Mouse (Mus musculus) neural tube, embryonic 13.5 days (tissue): ENCODE measurements around the gene Fundc1. TPM values are rescaled to one million over a fixed set of nuclear protein-coding genes. Genes with fewer than 3 reads are reported as not detected.
"Not testable (repeated sequence)": the region's sequence is repeated elsewhere in the genome, so short reads cannot be mapped to it uniquely, and the experiment has no call there.

Experiments used
- ATAC-seq: fragments of 200-750 bp; cut with Nextera tagmentation; 2 replicates; pipeline ENCODE4 v1.8.0; 2017; ENCODE audit warnings: low read depth, mild to moderate bottlenecking, moderate TSS enrichment, moderate library complexity
- H3K27ac ChIP-seq: fragments of 300-500 bp; sonication (generic); replicated peaks from 2 replicates; pipeline ENCODE4 v1.5.1; 2015; ENCODE audit warnings: moderate library complexity, mild to moderate bottlenecking, inconsistent platforms
- H3K27me3 ChIP-seq: fragments of 300-500 bp; sonication (generic); 2 replicates; pipeline ENCODE4 v1.6.1; 2015; ENCODE audit warnings: mild to moderate bottlenecking, inconsistent platforms
- H3K36me3 ChIP-seq: fragments of 300-500 bp; sonication (generic); 2 replicates; pipeline ENCODE4 v1.6.1; 2015; ENCODE audit warnings: mild to moderate bottlenecking, inconsistent platforms
- H3K4me1 ChIP-seq: fragments of 300-500 bp; sonication (generic); replicated peaks from 2 replicates; pipeline ENCODE4 v1.6.1; 2015; ENCODE audit warnings: inconsistent platforms
- H3K4me2 ChIP-seq: fragments of 300-500 bp; sonication (generic); 2 replicates; pipeline ENCODE4 v1.6.1; 2015; ENCODE audit warnings: inconsistent platforms, mild to moderate bottlenecking, moderate library complexity
- H3K4me3 ChIP-seq: fragments of 300-500 bp; sonication (generic); 2 replicates; pipeline ENCODE4 v1.5.1; 2015; ENCODE audit warnings: mild to moderate bottlenecking, inconsistent platforms
- H3K9ac ChIP-seq: fragments of 300-500 bp; sonication (generic); 2 replicates; pipeline ENCODE4 v1.6.1; 2015; ENCODE audit warnings: moderate library complexity, mild to moderate bottlenecking, inconsistent platforms
- H3K9me3 ChIP-seq: fragments of 300-500 bp; sonication (generic); 2 replicates; pipeline ENCODE4 v1.6.1; 2016; ENCODE audit warnings: inconsistent platforms
- WGBS: fragments of 180-500 bp; shearing (Covaris S2); methylation state at CpG from one replicate; pipeline ENCODE4 v1.1.7; 2015; 5-methylcytosine and 5-hydroxymethylcytosine counted together
- polyA plus RNA-seq: library from polyadenylated mRNA; unstranded; fragments of >200 nt; fragmentation: Nextera tagmentation; extraction: Ambion mirVana; gene quantifications from 2 replicates; pipeline ENCODE4 v1.2.1, GENCODE M21; 2015

Gene Fundc1
- 66.2 and 69.5 TPM in 2 replicates for polyA plus RNA-seq

DNA sequence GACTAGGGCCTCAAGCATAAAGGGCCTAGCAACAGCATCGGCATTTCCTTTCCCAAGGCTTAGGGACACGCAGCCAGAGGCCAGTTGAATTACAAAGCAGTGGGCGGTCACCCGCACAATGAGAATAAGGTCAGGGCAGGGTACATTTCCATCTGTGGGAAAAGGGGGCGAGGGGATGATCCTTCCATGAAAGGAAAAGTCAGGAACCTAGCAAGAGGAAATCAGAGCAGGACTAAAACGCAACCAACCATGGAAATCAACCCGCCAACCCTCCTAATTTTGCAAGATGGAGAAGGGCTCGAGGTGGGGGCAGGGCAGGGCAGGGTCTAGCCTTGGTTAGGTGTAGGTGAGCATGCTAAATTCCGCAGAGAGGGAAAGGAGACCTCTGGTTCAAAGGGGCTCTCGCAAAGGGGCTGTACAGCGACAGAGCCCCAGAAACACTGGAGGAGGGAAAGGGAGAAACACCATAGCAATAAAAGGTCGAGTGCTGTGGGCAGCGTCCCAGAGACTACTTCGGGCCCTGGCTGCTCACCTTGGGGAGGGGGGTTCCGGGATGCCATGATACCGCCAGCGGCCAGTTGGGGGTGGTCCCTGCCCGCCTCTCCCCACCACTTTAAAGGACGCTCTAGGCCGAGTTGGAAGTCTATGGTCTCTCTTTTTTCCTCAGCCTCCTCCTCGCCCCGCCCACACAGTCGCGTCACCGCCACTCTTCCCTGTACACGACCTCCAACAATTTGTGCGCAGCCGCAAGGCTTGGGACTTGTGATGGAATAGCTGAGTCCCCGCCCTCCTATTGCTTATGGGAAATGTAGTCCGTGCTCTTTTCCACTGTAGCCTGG lies at the start of gene Fundc1:
Gene Fundc1, minus strand, starts transcription at position 705 of the 839 bp plus-strand sequence.
- 0 out of 2 replicates have a peak, but pooled peaks cover 5% of the 10 kb centered on the region for H3K4me1 ChIP-seq
- H3K27ac ChIP-seq, result peak within 1 kb of the TSS; percentile 92
- ATAC-seq, result peak; percentile 99
- no peaks in the 10 kb centered on the region for H3K9me3 ChIP-seq
- no peaks in the 10 kb centered on the region for H3K27me3 ChIP-seq
- peak within 1 kb of the TSS; percentile 55 for H3K4me2 ChIP-seq
- peak within 1 kb of the TSS; percentile 47 for H3K4me3 ChIP-seq
- peak within 1 kb of the TSS; percentile 71 for H3K9ac ChIP-seq
- 11% methylated on average over 27 of the region's 30 CpGs for WGBS
- no peaks in the 10 kb centered on the region for H3K36me3 ChIP-seq

DNA sequence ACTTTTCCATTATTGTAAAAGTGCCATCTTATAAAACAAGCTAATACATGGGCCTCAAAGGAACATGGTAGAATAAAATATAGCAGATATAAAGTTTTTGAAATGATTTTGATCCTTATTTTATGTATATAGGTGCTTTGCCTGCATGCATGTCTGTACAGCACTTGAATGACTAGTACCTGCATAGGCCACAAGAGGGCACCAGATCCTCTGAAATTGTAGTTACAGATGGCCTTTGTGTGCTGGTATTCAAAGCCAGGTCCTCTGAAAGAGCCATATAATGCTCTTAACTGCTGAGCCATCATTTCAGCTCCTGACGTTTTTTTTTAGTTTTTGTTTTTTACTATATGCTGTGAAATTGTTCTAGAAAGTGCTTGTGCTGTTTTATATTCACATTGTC lies 39.1 kb upstream of the Fundc1 start:
- WGBS, result 59% methylated on average over 1 of the region's 1 CpGs
- no peaks in the 10 kb centered on the region for H3K4me1 ChIP-seq
- no peak for ATAC-seq

DNA sequence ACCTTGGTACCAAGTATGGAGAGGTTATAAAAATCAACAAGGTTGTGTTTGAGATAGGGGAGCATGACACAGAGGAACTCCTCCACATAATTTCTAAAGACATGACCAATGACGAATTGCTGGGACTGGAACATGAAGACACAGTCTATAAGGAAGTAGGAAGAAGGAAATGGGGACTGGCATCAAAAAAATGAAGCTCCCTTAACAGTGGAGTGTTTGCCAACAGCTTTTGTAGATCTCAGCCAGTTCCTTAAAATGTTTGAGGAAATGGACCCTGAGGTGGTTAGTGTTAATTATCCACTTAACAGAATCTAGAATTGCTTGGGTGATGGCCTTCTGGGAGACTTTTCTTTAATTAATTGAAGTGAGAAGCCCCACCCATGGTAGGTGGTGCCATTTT lies 36.6 kb upstream of the Fundc1 start:
- H3K9ac ChIP-seq, result no peak overlapping the region
- no peak for ATAC-seq

More for the DNA sequence above, 39.1 kb upstream of the Fundc1 start:
- Histone ChIP-seq H3K36me3 (no peaks in the 10 kb centered on the region), H3K9ac (no peak overlapping the region), H3K27me3 (no peaks in the 10 kb centered on the region), H3K4me3 (no peak overlapping the region), H3K9me3 (no peaks in the 10 kb centered on the region), H3K27ac (no peak overlapping the region), H3K4me2 (no peak overlapping the region)

DNA sequence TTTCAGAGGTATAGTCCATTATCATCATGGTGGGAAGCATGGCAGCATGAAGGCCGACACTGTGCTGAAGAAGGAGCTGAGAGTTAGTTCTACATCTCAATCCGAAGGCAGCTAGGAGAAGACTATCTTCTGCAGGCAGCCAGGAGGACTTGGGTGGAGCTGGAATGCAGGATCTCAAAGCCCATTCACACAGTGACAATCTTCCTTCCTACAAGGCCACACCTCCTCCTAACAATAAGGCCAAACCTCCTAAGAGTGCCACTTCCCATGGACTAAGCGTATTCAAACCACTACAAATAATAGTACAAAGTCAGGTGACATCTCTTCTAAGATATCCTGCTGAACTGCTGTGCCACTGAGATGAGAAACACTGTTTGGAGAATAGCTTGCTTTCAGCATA lies 35.5 kb upstream of the Fundc1 start:
- ATAC-seq, result no peak
- Histone ChIP-seq H3K4me3 (no peak overlapping the region), H3K9ac (no peak overlapping the region), H3K9me3 (no peaks in the 10 kb centered on the region), H3K36me3 (no peaks in the 10 kb centered on the region), H3K4me2 (no peak overlapping the region), H3K4me1 (no peaks in the 10 kb centered on the region), H3K27ac (no peak overlapping the region), H3K27me3 (no peaks in the 10 kb centered on the region)
- WGBS, result 84% methylated on average over 3 of the region's 3 CpGs

More for the DNA sequence above, 36.6 kb upstream of the Fundc1 start:
- Histone ChIP-seq H3K4me3 (no peak overlapping the region), H3K36me3 (no peaks in the 10 kb centered on the region), H3K4me1 (no peaks in the 10 kb centered on the region), H3K27me3 (no peaks in the 10 kb centered on the region), H3K9me3 (no peaks in the 10 kb centered on the region), H3K4me2 (no peak overlapping the region), H3K27ac (no peak overlapping the region)
- WGBS, result 72% methylated on average over 1 of the region's 1 CpGs

DNA sequence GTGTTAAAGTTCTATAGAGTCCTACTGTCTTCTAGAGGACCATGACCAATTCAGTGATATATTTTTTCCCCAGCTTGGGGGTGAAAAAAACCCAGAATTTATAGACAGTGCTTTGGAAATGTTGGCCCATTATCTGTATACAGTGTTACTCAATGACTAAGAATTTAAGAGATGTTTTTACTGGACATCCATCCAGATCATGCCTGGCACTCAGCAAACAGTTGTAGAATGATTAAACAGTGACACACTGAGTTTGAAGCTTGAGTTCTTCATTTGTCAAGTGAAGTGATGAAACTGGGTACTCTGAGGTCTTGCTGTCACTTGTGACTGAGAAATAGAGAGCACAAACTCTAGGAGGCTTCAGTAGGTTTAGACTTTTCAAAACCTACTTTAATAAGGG lies 21.2 kb upstream of the Fundc1 start:
- no peaks in the 10 kb centered on the region for H3K9me3 ChIP-seq
- no peak overlapping the region for H3K4me2 ChIP-seq
- no peak overlapping the region for H3K4me3 ChIP-seq
- ATAC-seq, result no peak
- H3K27ac ChIP-seq, result no peak overlapping the region
- H3K36me3 ChIP-seq, result no peaks in the 10 kb centered on the region
- H3K27me3 ChIP-seq, result no peaks in the 10 kb centered on the region
- H3K9ac ChIP-seq, result no peak overlapping the region
- H3K4me1 ChIP-seq, result no peaks in the 10 kb centered on the region

DNA sequence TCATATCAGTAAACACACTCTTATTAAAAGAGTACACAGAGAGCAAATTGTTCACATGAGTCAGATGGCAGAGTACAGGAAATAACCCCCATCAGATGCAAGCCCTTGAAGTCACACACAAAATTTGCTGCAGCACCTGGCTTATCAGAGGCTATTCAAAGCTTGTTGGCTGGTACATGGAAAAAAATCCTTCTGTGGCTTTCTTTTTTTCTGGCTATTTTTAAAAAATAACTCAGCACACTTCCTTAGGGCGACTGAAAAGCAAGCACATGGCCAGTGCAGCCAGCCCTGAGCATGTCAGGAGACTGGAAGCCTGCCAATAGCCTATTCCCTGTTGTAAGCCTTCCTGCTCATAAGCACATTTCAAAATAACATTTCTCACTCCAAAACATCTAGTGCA lies 18.6 kb upstream of the Fundc1 start:
- Histone ChIP-seq H3K4me2 (no peak overlapping the region), H3K27me3 (no peaks in the 10 kb centered on the region), H3K9ac (no peak overlapping the region), H3K27ac (no peak overlapping the region), H3K4me1 (no peaks in the 10 kb centered on the region), H3K4me3 (no peak overlapping the region), H3K9me3 (no peaks in the 10 kb centered on the region), H3K36me3 (no peaks in the 10 kb centered on the region)
- no peak for ATAC-seq
- 13% methylated on average over 1 of the region's 1 CpGs for WGBS

DNA sequence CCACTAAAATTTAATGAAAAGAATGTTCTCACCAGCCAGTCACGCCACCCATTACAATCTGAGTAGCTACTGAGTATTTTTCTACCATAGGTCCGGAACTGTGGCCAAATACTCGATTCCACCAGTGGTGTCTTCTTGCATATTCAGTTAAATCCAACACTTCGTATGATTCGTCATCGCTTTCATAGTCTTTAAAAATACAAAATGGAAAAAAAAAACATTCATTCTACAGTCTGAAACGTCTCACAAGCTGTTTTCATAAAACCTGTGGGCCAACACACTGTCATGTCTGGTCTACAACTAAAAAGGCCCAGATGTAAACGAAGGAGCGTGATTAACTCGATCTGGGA lies 879 bp downstream of the Fundc1 start:
- H3K4me1 ChIP-seq, result 0 out of 2 replicates have a peak, but pooled peaks cover 5% of the 10 kb centered on the region
- no peaks in the 10 kb centered on the region for H3K9me3 ChIP-seq
- H3K36me3 ChIP-seq, result no peaks in the 10 kb centered on the region
- peak overlapping the region; percentile 71 for H3K9ac ChIP-seq
- peak overlapping the region; percentile 55 for H3K4me2 ChIP-seq
- no peak for ATAC-seq
- H3K27ac ChIP-seq, result peak overlapping the region; percentile 92
- peak overlapping the region; percentile 47 for H3K4me3 ChIP-seq
- no peaks in the 10 kb centered on the region for H3K27me3 ChIP-seq
- WGBS, result 20% methylated on average over 10 of the region's 10 CpGs

- Histone ChIP-seq H3K9ac (no peak overlapping the region), H3K27ac (no peak overlapping the region), H3K9me3 (no peaks in the 10 kb centered on the region), H3K4me2 (no peak overlapping the region), H3K4me1 (0 out of 2 replicates have a peak, but pooled peaks cover 7% of the 10 kb centered on the region), H3K36me3 (no peaks in the 10 kb centered on the region), H3K27me3 (no peaks in the 10 kb centered on the region), H3K4me3 (no peak overlapping the region)
- WGBS, result 93% methylated on average over 2 of the region's 2 CpGs
- ATAC-seq, result no peak
These were observed 3.5 kb downstream of the Fundc1 start for GRCm38 (mm10) chrX:17568670-17569069.

GRCm38 (mm10) chrX:17565743-17566142 lies 6.4 kb downstream of the Fundc1 start:
- H3K4me3 ChIP-seq, result no peak overlapping the region
- no peaks in the 10 kb centered on the region for H3K9me3 ChIP-seq
- H3K27ac ChIP-seq, result no peak overlapping the region
- ATAC-seq, result no peak
- H3K9ac ChIP-seq, result no peak overlapping the region
- H3K4me1 ChIP-seq, result 0 out of 2 replicates have a peak, but pooled peaks cover 4% of the 10 kb centered on the region
- H3K36me3 ChIP-seq, result no peaks in the 10 kb centered on the region
- no peak overlapping the region for H3K4me2 ChIP-seq
- no peaks in the 10 kb centered on the region for H3K27me3 ChIP-seq

GRCm38 (mm10) chrX:17564732-17565131 lies 7.4 kb downstream of the Fundc1 start:
- no peaks in the 10 kb centered on the region for H3K36me3 ChIP-seq
- no peaks in the 10 kb centered on the region for H3K9me3 ChIP-seq
- 0 out of 2 replicates have a peak, but pooled peaks cover 3% of the 10 kb centered on the region for H3K4me1 ChIP-seq
- no peak overlapping the region for H3K4me2 ChIP-seq
- H3K27me3 ChIP-seq, result no peaks in the 10 kb centered on the region
- no peak overlapping the region for H3K9ac ChIP-seq
- ATAC-seq, result no peak
- H3K4me3 ChIP-seq, result no peak overlapping the region
- H3K27ac ChIP-seq, result no peak overlapping the region

- WGBS, result 26% methylated on average over 4 of the region's 4 CpGs
- Histone ChIP-seq H3K9me3 (no peaks in the 10 kb centered on the region), H3K4me2 (no peak overlapping the region), H3K9ac (no peak overlapping the region), H3K27ac (0 out of 2 replicates have a peak overlapping the region, but pooled peaks have one; percentile 28), H3K4me3 (no peak overlapping the region), H3K27me3 (no peaks in the 10 kb centered on the region), H3K36me3 (no peaks in the 10 kb centered on the region), H3K4me1 (no peaks in the 10 kb centered on the region)
- no peak for ATAC-seq
These were observed 13.4 kb downstream of the Fundc1 start for GRCm38 (mm10) chrX:17558746-17559145.

GRCm38 (mm10) chrX:17554488-17554887 lies 17.6 kb downstream of the Fundc1 start:
- WGBS, result 41% methylated on average over 4 of the region's 4 CpGs
- H3K4me1 ChIP-seq, result no peaks in the 10 kb centered on the region
- no peaks in the 10 kb centered on the region for H3K9me3 ChIP-seq
- ATAC-seq, result no peak
- H3K27ac ChIP-seq, result no peak overlapping the region
- no peak overlapping the region for H3K4me2 ChIP-seq
- H3K36me3 ChIP-seq, result no peaks in the 10 kb centered on the region
- H3K27me3 ChIP-seq, result no peaks in the 10 kb centered on the region
- no peak overlapping the region for H3K4me3 ChIP-seq
- no peak overlapping the region for H3K9ac ChIP-seq

DNA sequence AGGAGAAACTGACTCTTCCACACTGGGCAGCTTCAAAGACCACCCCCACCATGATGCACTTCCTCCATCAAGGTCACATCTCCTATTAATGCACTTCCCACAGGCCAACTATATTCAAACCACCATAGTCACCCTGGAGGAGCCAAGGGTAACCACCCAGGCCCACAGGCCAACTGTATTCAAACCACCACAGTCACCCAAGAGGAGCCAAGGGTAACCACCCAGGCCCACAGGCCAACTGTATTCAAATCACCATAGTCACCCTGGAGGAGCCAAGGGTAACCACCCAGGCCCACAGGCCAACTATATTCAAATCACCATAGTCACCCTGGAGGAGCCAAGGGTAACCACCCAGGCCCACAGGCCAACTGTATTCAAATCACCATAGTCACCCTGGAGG lies 20.5 kb downstream of the Fundc1 start:
- not testable (repeated sequence) for H3K9me3 ChIP-seq, H3K36me3 ChIP-seq, H3K27ac ChIP-seq, H3K27me3 ChIP-seq, H3K4me2 ChIP-seq, H3K9ac ChIP-seq, H3K4me1 ChIP-seq, H3K4me3 ChIP-seq, ATAC-seq
